In the genomic region with DNA sequence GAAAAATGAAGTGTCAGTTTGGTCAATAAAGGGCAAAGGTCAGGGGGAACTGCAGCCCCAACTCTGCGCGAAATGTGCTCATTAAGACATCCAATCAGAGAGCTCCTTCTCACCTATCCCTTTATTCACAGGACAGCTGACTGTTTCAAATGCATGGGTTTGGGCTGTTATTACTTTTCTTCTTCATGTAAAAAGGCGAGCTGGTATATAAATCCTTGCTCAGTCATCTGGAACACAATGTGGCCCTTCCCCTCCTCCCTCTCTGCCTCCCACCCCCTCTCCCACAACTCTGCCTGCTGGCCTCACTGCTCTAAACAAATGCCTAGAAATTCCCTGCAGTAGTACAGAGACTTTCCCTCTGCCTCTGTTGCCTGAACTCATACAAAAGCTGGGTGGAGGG, we compare ENCODE assay signal across 12 mouse cellular contexts. TPM values are rescaled to one million over a fixed set of nuclear protein-coding genes. Genes with fewer than 3 reads are reported as not detected.
A peak's percentile ranks its signal among the peaks of the same experiment; 100 is the strongest.
DNase-seq lines count a peak whose midpoint lies in the region; ATAC-seq and TF ChIP-seq lines count a peak whose summit lies in the region.
"Had no signal": no experiment of that assay in that cellular context is flagged by ENCODE, and none has a peak within 500 bp of the region (broad histone marks: within the 10 kb centered on the region; RNA-seq: fewer than 3 reads in every experiment).

No protein-coding gene starts in this region.

- no peak overlapping the region for H3K27ac ChIP-seq in intestine, embryonic 14.5 days (ENCODE audit: low read depth)
- H3K27ac ChIP-seq in intestine, postnatal 0 days (ENCODE audit: low read depth, low read length): no peak overlapping the region
- H3K27ac ChIP-seq in hindbrain, embryonic 16.5 days (ENCODE audit: low read depth, low read length): no peak overlapping the region
- H3K27ac ChIP-seq: liver, embryonic 13.5 days had no signal

- no peak overlapping the region for H3K4me3 ChIP-seq in intestine, embryonic 14.5 days (ENCODE audit: low read depth, low read length)
- H3K4me3 ChIP-seq in intestine, postnatal 0 days (ENCODE audit: low read depth, low read length): no peak overlapping the region
- no peak overlapping the region for H3K4me3 ChIP-seq in hindbrain, embryonic 16.5 days (ENCODE audit: low read length)
- H3K4me3 ChIP-seq: liver, embryonic 13.5 days had no signal

- 38% methylated on average over 3 of the region's 3 CpGs for WGBS in intestine, embryonic 14.5 days
- 43% methylated on average over 3 of the region's 3 CpGs for WGBS in intestine, postnatal 0 days
- WGBS in hindbrain, embryonic 16.5 days: 19% methylated on average over 3 of the region's 3 CpGs

- no peak for TF ChIP-seq CTCF in intestine, postnatal 0 days (IDR thresholded peaks at IDR 0.05; ENCODE audit: low read depth)

- H3K4me1 ChIP-seq in intestine, embryonic 14.5 days (replicated peaks; ENCODE audit: control insufficient read depth, insufficient read depth, low read length): peaks cover 29% of the 10 kb centered on the region
- 0 out of 2 replicates have a peak, but pooled peaks cover 6% of the 10 kb centered on the region for H3K4me1 ChIP-seq in intestine, postnatal 0 days (replicated peaks; ENCODE audit: control insufficient read depth, insufficient read depth, low read length)
- peaks cover 17% of the 10 kb centered on the region for H3K4me1 ChIP-seq in hindbrain, embryonic 16.5 days (ENCODE audit: control insufficient read depth, insufficient read depth, low read depth, low read length)

- H3K9ac ChIP-seq in intestine, embryonic 14.5 days (ENCODE audit: low read length): no peak overlapping the region
- H3K9ac ChIP-seq in intestine, postnatal 0 days (ENCODE audit: low read depth, low read length): no peak overlapping the region
- no peak overlapping the region for H3K9ac ChIP-seq in hindbrain, embryonic 16.5 days (ENCODE audit: low read depth, low read length)
- H3K9ac ChIP-seq: liver, embryonic 13.5 days had no signal

- H3K9me3 ChIP-seq in intestine, embryonic 14.5 days (ENCODE audit: control insufficient read depth, low read length): no peaks in the 10 kb centered on the region
- no peaks in the 10 kb centered on the region for H3K9me3 ChIP-seq in intestine, postnatal 0 days (ENCODE audit: control insufficient read depth)
- no peaks in the 10 kb centered on the region for H3K9me3 ChIP-seq in hindbrain, embryonic 16.5 days (ENCODE audit: control insufficient read depth, low read length)
- H3K9me3 ChIP-seq: liver, embryonic 13.5 days had no signal

- peaks cover 84% of the 10 kb centered on the region for H3K36me3 ChIP-seq in intestine, embryonic 14.5 days (ENCODE audit: control insufficient read depth, insufficient read depth, low read length)
- peaks cover 9% of the 10 kb centered on the region; the same call in 1 of the 2 replicates for H3K36me3 ChIP-seq in intestine, postnatal 0 days (ENCODE audit: control insufficient read depth, insufficient read depth)
- H3K36me3 ChIP-seq in hindbrain, embryonic 16.5 days (ENCODE audit: control insufficient read depth, insufficient read depth, low read length): peaks cover under 1% of the 10 kb centered on the region; the same call in 1 of the 2 replicates
- H3K36me3 ChIP-seq: liver, embryonic 13.5 days had no signal

- H3K4me2 ChIP-seq in intestine, embryonic 14.5 days (ENCODE audit: low read length): no peak overlapping the region
- no peak overlapping the region for H3K4me2 ChIP-seq in intestine, postnatal 0 days (replicated peaks; ENCODE audit: low read depth)
- no peak overlapping the region for H3K4me2 ChIP-seq in hindbrain, embryonic 16.5 days (ENCODE audit: low read length)
- H3K4me2 ChIP-seq: liver, embryonic 13.5 days had no signal

- no peak for DNase-seq in intestine, embryonic 14.5 days (ENCODE audit: low spot score)
- peak; percentile 62 for DNase-seq in Muller cell, postnatal 12 days (ENCODE audit: inconsistent ontology term)
- peak; percentile 53 for DNase-seq in embryo, embryonic 11 days
- no peak for DNase-seq in urinary bladder, postnatal 36 days (ENCODE audit: low spot score in 2 of 2)
- no peak for DNase-seq in gastrocnemius, adult 18-20 months (ENCODE audit: low spot score)
- DNase-seq in kidney, postnatal 14 days: no peak
- DNase-seq: layer of hippocampus, postnatal 36 days; liver, embryonic 13.5 days; thymus, adult 2 months had no signal

- H3K27me3 ChIP-seq in intestine, embryonic 14.5 days (replicated peaks; ENCODE audit: control insufficient read depth, insufficient read depth, low read length): no peaks in the 10 kb centered on the region
- no peaks in the 10 kb centered on the region for H3K27me3 ChIP-seq in intestine, postnatal 0 days (replicated peaks; ENCODE audit: control insufficient read depth, insufficient read depth, low read length)
- H3K27me3 ChIP-seq in hindbrain, embryonic 16.5 days (replicated peaks; ENCODE audit: control insufficient read depth, insufficient read depth, low read length): no peaks in the 10 kb centered on the region
- H3K27me3 ChIP-seq: liver, embryonic 13.5 days had no signal

- peak; percentile 36; the same call in 1 of the 2 replicates for ATAC-seq in intestine, embryonic 14.5 days (replicated peaks; ENCODE audit: low FRiP score, low TSS enrichment, low read depth)
- no peak for ATAC-seq in intestine, postnatal 0 days
- ATAC-seq in hindbrain, embryonic 16.5 days: 0 out of 2 replicates have a peak, but pooled peaks have one; percentile 25
- ATAC-seq: inflammation-experienced regulatory T-cells, adult 6 months had no signal

RNA-seq across cellular contexts. Expression of a gene that starts 36.5 kb away (rescaled TPM):
- polyA plus RNA-seq in intestine, embryonic 14.5 days (2014; fragmentation: Nextera tagmentation; extraction: Ambion mirVana): 133 and 151 TPM in 2 replicates
- 22.1 and 22.9 TPM in 2 replicates for polyA plus RNA-seq in intestine, postnatal 0 days (2015; fragmentation: Nextera tagmentation; extraction: Ambion mirVana)
- polyA plus RNA-seq in hindbrain, embryonic 16.5 days (2015; fragmentation: Nextera tagmentation; extraction: Ambion mirVana): 182 and 183 TPM in 2 replicates
- total RNA-seq in gastrocnemius, adult 18-20 months (2021): 1 to 10 TPM; 3.6 to 4.0 TPM

Comparison
In these comparisons a context has a peak if more than half of its experiments do, and no peak if none do; other contexts are left out.
1. DNase-seq: peak in Muller cell, postnatal 12 days (single experiment) and embryo, embryonic 11 days (single experiment); none in intestine, embryonic 14.5 days (single experiment), urinary bladder, postnatal 36 days (0 of 2), gastrocnemius, adult 18-20 months (single experiment) and kidney, postnatal 14 days (single experiment).